Mouse (Mus musculus) C2C12 (cell line): Measurements from ENCODE around the gene Il5ra. TPM values are rescaled to one million over a fixed set of nuclear protein-coding genes. Genes with fewer than 3 reads are reported as not detected.

Experiments
- H3K27me3 ChIP-seq: one replicate; pipeline ENCODE4 v1.6.1; 2011; ENCODE audit not compliant: control insufficient read depth, insufficient read depth, insufficient read length
- H3K36me3 ChIP-seq: one replicate; pipeline ENCODE4 v1.6.1; 2011; ENCODE audit not compliant: control insufficient read depth, insufficient read depth
- H3K4me3 ChIP-seq: one replicate; pipeline ENCODE4 v1.5.1; 2011; ENCODE audit warnings: mild to moderate bottlenecking, control low read depth; ENCODE audit not compliant: poor library complexity, insufficient read depth, severe bottlenecking
- H3K79me2 ChIP-seq: one replicate; pipeline ENCODE4 v1.6.1; 2011; ENCODE audit not compliant: control insufficient read depth, insufficient read depth
- H3K79me3 ChIP-seq: one replicate; pipeline ENCODE4 v1.6.1; 2011; ENCODE audit warnings: low read depth, control low read depth
- H3ac ChIP-seq: one replicate; pipeline ENCODE3; 2011; ENCODE audit warnings: low read depth; ENCODE audit not compliant: control insufficient read depth, insufficient read length
- CEBPB ChIP-seq: IDR thresholded peaks from one replicate; pipeline ENCODE4 v1.6.1; 2011; ENCODE audit warnings: low read depth, mild to moderate bottlenecking, control low read depth, moderate library complexity
- CTCF ChIP-seq: IDR thresholded peaks from one replicate; pipeline ENCODE4 v1.5.1; 2011; ENCODE audit not compliant: control insufficient read depth, insufficient read depth, insufficient read length
- FOSL1 ChIP-seq: IDR thresholded peaks from one replicate; pipeline ENCODE4 v1.8.0; 2011; ENCODE audit warnings: mild to moderate bottlenecking, low read length; ENCODE audit not compliant: poor library complexity, insufficient read depth, severe bottlenecking
- MAX ChIP-seq: IDR thresholded peaks from one replicate; pipeline ENCODE4 v1.6.1; 2011; ENCODE audit warnings: mild to moderate bottlenecking, control low read depth
- MYOD1 ChIP-seq: IDR thresholded peaks from one replicate; pipeline ENCODE4 v1.6.1; 2011; ENCODE audit warnings: low read depth; ENCODE audit not compliant: control insufficient read depth, insufficient read length
- MYOG ChIP-seq: IDR thresholded peaks from one replicate; pipeline ENCODE4 v1.6.1; 2011; ENCODE audit not compliant: control insufficient read depth, insufficient read length; ENCODE audit errors: extremely low read depth
- USF1 ChIP-seq: IDR thresholded peaks from one replicate; pipeline ENCODE4 v1.6.1; 2011; ENCODE audit warnings: low read depth, mild to moderate bottlenecking, control low read depth, moderate library complexity
- polyA plus RNA-seq: library from polyadenylated mRNA; unstranded; fragments of >200 nt; fragmentation: generic; extraction: Trizol; gene quantifications from one replicate; pipeline ENCODE4 v1.2.1, GENCODE M21; 2012; ENCODE audit warnings: missing spikeins

The Il5ra gene
- polyA plus RNA-seq, 1 experiment = not detected

DNA sequence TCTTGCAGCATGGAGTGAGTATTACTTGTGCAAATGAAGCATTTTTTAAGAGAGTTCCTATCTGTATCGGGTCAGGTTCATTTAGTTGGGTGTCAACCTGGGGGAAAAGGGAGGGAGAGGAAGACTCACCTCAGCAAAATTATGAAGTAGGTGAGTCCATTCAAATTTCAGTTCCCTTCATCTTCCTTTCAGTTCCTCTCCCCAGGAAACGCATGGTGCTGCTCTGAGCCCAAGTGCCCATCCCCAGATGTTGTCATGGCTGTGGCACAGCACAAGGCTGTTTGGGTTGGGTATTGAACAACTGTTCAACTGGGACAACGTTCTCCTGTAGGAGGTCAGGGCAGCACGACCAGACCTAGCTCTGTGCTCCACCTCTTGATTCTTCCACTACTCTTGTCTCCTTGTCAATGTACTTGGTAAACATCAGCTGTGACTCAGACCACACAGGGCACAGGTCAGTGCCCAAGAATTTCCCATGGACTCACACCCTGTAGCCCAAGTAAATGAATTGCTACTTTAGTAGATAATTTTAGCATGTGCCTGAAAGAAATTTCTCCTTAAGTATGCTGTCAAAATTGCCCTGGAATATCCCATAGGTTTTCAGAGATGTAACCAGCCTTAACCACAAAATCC is 19.0 kb downstream of the Il5ra start:
- H3ac ChIP-seq = no peak overlapping the region

DNA sequence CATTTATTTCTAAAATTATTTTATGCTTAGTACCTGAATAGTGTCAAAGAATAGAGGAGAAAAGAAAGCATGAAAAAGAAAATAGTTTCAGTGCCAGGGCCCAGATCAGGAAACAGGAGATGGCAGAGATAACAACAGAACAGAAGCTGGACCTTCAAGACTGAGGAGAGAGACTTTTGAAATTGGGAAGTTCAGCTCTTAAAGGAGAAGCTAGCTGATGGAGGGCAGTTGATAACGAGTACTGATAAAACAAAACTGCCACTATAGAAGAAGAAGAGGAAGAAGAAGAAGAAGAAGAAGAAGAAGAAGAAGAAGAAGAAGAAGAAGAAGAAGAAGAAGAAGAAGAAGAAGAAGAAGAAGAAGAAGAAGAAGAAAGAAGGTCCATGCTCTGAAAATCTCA is 21.1 kb downstream of the Il5ra start:
- H3ac ChIP-seq = no peak overlapping the region
- no peaks in the 10 kb centered on the region for H3K27me3 ChIP-seq
- TF ChIP-seq MYOD1 (no peak), MAX (no peak), FOSL1 (no peak), MYOG (no peak), USF1 (no peak), CTCF (no peak), CEBPB (no peak)
- H3K4me3 ChIP-seq = no peak overlapping the region
- no peaks in the 10 kb centered on the region for H3K79me3 ChIP-seq
- H3K36me3 ChIP-seq = no peaks in the 10 kb centered on the region
- H3K79me2 ChIP-seq = no peaks in the 10 kb centered on the region

More for the DNA sequence above, 19.0 kb downstream of the Il5ra start:
- Histone ChIP-seq H3K36me3 (no peaks in the 10 kb centered on the region), H3K27me3 (no peaks in the 10 kb centered on the region), H3K79me3 (no peaks in the 10 kb centered on the region), H3K79me2 (no peaks in the 10 kb centered on the region), H3K4me3 (no peak overlapping the region)
- no peak for TF ChIP-seq MAX
- TF ChIP-seq USF1 = no peak
- no peak for TF ChIP-seq CEBPB
- no peak for TF ChIP-seq CTCF
- TF ChIP-seq FOSL1 = no peak
- TF ChIP-seq MYOG = no peak
- TF ChIP-seq MYOD1 = no peak

DNA sequence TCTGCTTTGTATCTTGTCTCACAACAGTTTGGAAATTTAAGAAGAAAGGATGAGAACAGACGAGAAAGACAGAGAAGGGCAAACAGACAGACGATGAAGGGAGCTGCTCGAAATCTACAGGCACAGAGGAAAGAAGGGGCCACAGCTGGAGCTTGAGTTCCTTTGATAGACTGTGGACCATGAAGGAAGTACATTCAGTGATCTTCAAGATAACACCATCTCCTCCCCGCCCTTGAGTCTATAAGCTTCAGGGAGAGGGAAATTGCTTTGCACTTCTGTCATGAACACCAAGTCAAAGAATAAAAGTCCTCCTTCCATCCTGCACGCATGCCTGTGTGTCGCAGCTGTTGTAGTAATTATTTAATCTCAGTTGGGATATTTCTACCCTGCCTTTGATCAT is 22.8 kb downstream of the Il5ra start:
- no peak overlapping the region for H3K4me3 ChIP-seq
- H3K27me3 ChIP-seq = no peaks in the 10 kb centered on the region
- H3K36me3 ChIP-seq = no peaks in the 10 kb centered on the region
- H3ac ChIP-seq = no peak overlapping the region
- TF ChIP-seq FOSL1 (no peak), USF1 (no peak), MYOD1 (no peak), CEBPB (no peak), CTCF (no peak), MYOG (no peak), MAX (no peak)
- no peaks in the 10 kb centered on the region for H3K79me3 ChIP-seq
- no peaks in the 10 kb centered on the region for H3K79me2 ChIP-seq

DNA sequence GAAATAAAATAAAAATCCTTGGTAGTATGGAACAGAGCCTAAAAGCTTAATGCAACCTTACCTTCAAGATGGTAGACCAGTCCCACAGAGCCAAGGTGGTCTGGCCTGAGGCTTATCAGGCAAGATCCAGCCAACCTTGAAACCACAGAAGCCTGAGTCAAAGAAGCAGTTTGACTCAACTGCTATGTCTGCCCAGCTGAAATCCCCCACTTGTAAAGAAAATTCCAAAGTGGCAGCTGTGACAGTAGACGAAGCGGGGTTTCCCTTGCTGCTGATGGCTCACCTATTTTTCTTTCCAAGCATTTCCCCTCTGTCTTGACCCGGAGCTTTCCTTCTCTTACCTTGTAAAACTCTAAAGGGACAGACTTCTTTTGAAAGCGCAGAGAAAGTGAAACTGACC is 23.2 kb downstream of the Il5ra start:
- Histone ChIP-seq H3K27me3 (no peaks in the 10 kb centered on the region), H3K4me3 (no peak overlapping the region), H3ac (no peak overlapping the region), H3K79me3 (no peaks in the 10 kb centered on the region), H3K36me3 (no peaks in the 10 kb centered on the region), H3K79me2 (no peaks in the 10 kb centered on the region)
- TF ChIP-seq CEBPB (no peak), FOSL1 (no peak), USF1 (no peak), MAX (no peak), MYOG (no peak), MYOD1 (no peak), CTCF (no peak)

DNA sequence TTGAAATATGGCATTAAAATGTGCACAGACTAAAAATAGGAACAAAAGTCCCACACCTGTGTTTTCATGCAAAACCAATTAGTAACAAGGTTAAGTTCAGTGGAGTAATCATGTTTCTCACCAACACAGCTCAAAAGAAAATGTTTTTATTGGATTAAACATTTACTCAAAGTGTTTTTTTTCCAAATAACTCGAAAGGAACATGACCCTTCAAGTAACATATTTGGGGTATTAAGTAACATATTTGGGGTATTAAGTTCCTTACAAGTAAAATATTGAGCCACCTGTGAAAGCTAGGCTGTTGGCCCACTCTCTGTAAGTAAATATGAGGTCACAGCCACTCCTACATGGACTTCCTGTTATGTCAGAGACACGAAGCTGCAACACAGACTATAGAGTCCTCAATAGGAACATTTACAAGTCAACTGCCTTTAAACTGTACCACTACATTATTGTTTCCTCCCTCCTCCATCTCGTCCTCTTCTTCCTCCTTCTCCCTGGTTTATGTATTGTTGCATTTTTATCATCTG is 43.3 kb downstream of the Il5ra start:
- no peak for TF ChIP-seq FOSL1
- TF ChIP-seq CTCF = no peak
- TF ChIP-seq MAX = no peak
- TF ChIP-seq CEBPB = no peak
- TF ChIP-seq USF1 = no peak
- TF ChIP-seq MYOG = no peak
- no peak for TF ChIP-seq MYOD1
- H3K79me3 ChIP-seq = no peaks in the 10 kb centered on the region
- no peaks in the 10 kb centered on the region for H3K27me3 ChIP-seq
- H3K79me2 ChIP-seq = no peaks in the 10 kb centered on the region
- no peak overlapping the region for H3K4me3 ChIP-seq
- no peaks in the 10 kb centered on the region for H3K36me3 ChIP-seq
- no peak overlapping the region for H3ac ChIP-seq
